Mouse (Mus musculus) liver, embryonic 15.5 days (tissue): ENCODE data around the gene Cd24a. TPM values are rescaled to one million over a fixed set of nuclear protein-coding genes. Genes with fewer than 3 reads are reported as not detected.

Source experiments
- ATAC-seq: fragments of 200-750 bp; cut with Nextera tagmentation; 2 replicates; pipeline ENCODE4 v1.8.0; 2017; ENCODE audit warnings: moderate number of reproducible peaks, mild to moderate bottlenecking, moderate library complexity; ENCODE audit not compliant: insufficient read depth
- H3K27ac ChIP-seq: fragments of 300-500 bp; sonication (generic); replicated peaks from 2 replicates; pipeline ENCODE4 v1.5.1; 2015; ENCODE audit warnings: mild to moderate bottlenecking, inconsistent platforms
- H3K27me3 ChIP-seq: fragments of 300-500 bp; sonication (generic); 2 replicates; pipeline ENCODE4 v1.6.1; 2015; ENCODE audit warnings: mild to moderate bottlenecking, inconsistent platforms
- H3K36me3 ChIP-seq: fragments of 300-500 bp; sonication (generic); replicated peaks from 2 replicates; pipeline ENCODE4 v1.6.1; 2015; ENCODE audit warnings: moderate library complexity, mild to moderate bottlenecking, inconsistent platforms
- H3K4me1 ChIP-seq: fragments of 300-500 bp; sonication (generic); replicated peaks from 2 replicates; pipeline ENCODE4 v1.6.1; 2015; ENCODE audit warnings: inconsistent platforms
- H3K4me2 ChIP-seq: fragments of 300-500 bp; sonication (generic); 2 replicates; pipeline ENCODE4 v1.6.1; 2015; ENCODE audit warnings: moderate library complexity, mild to moderate bottlenecking, inconsistent platforms
- H3K4me3 ChIP-seq: fragments of 300-500 bp; sonication (generic); replicated peaks from 2 replicates; pipeline ENCODE4 v1.5.1; 2015; ENCODE audit warnings: mild to moderate bottlenecking, inconsistent platforms
- H3K9ac ChIP-seq: fragments of 300-500 bp; sonication (generic); 2 replicates; pipeline ENCODE4 v1.6.1; 2015; ENCODE audit warnings: moderate library complexity, mild to moderate bottlenecking, inconsistent platforms
- H3K9me3 ChIP-seq: fragments of 300-500 bp; sonication (generic); replicated peaks from 2 replicates; pipeline ENCODE4 v1.6.1; 2016; ENCODE audit warnings: inconsistent platforms
- WGBS: fragments of 180-500 bp; shearing (Covaris S2); methylation state at CpG from one replicate; pipeline ENCODE4 v1.1.7; 2015; ENCODE audit warnings: mixed read lengths; ENCODE audit not compliant: insufficient replicate concordance; 5-methylcytosine and 5-hydroxymethylcytosine counted together
- polyA plus RNA-seq: library from polyadenylated mRNA; unstranded; fragments of >200 nt; fragmentation: Nextera tagmentation; extraction: Ambion mirVana; gene quantifications from 2 replicates; pipeline ENCODE4 v1.2.1, GENCODE M21; 2015

Gene Cd24a
- polyA plus RNA-seq, 1 experiment from 2014 or later, result 960 TPM

DNA sequence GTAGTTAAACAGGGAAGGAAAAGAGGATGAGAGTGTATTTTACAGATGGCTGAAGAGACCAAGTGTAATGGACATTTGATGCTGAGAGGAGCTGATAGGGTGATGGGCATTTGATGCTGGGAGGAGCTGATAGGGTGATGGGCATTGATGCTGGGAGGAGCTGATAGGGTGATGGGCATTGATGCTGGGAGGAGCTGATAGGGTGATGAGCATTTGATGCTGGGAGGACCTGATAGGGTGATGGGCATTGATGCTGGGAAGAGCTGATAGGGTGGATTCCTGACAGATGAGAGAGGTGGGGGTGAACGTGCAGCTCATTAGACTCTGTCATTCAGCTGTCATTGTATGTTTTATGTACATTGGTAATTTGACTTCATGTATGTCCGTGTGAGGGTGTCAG, 47.5 kb downstream of the Cd24a start:
- Histone ChIP-seq H3K36me3 (peaks cover 20% of the 10 kb centered on the region), H3K4me3 (no peak overlapping the region), H3K9ac (peak overlapping the region; percentile 32; the same call in 1 of the 2 replicates), H3K27ac (peak overlapping the region; percentile 90), H3K4me1 (peaks cover 96% of the 10 kb centered on the region), H3K27me3 (no peaks in the 10 kb centered on the region), H3K4me2 (peak overlapping the region; percentile 35), H3K9me3 (no peaks in the 10 kb centered on the region; the same call in 1 of the 2 replicates)
- ATAC-seq, result peak; percentile 92
- 42% methylated on average over 2 of the region's 2 CpGs for WGBS

DNA sequence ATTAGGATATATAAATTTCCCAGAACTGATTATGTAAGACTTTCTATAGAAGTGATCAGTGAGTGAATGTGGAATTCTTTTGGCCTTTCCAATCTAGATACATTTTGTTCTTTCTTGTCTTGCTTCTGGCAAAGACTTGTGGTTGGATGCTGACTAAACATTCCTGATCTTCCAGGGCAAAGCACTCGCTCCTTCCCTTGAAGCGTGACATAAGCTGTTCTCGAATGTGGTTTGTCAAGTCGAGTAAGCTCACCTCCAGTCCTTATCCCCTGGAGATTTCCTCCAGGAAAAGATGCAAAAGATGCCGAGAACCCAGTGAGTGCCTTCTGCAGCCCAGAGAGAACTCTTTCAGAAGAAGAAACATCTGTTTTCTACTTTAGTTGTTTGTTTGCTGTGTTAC, 51.1 kb downstream of the Cd24a start:
- Histone ChIP-seq H3K9me3 (no peaks in the 10 kb centered on the region; the same call in 1 of the 2 replicates), H3K4me1 (peaks cover 89% of the 10 kb centered on the region), H3K9ac (peak overlapping the region; percentile 47; the same call in 1 of the 2 replicates), H3K4me3 (no peak overlapping the region), H3K27me3 (no peaks in the 10 kb centered on the region), H3K36me3 (peaks cover 9% of the 10 kb centered on the region), H3K4me2 (no peak overlapping the region), H3K27ac (peak overlapping the region; percentile 93)
- WGBS, result 76% methylated on average over 5 of the region's 5 CpGs
- ATAC-seq, result no peak

DNA sequence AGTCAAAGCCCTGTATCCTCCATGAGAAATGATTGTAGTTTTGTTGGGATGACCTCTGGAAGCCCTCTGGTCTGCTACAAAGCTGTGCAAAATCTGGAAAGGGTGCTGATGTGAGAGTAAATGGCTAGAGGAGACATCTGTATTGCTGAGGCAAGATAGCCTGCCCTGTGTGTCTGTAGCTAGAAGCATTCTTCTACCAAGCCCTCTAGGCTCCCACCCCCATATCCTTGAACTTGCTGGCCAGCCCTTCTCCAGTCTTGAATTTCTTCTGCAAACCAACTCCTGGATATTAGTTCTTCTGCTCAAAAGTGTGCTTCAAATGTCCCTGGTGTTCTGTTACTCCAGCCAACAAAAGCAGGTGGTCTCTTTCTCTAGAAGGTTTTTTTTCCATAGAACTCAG, 51.8 kb downstream of the Cd24a start:
- H3K4me1 ChIP-seq, result peaks cover 83% of the 10 kb centered on the region
- H3K27me3 ChIP-seq, result no peaks in the 10 kb centered on the region
- no peaks in the 10 kb centered on the region; the same call in 1 of the 2 replicates for H3K9me3 ChIP-seq
- peak overlapping the region; percentile 93 for H3K27ac ChIP-seq
- ATAC-seq, result no peak
- peak overlapping the region; percentile 47 for H3K9ac ChIP-seq
- peak overlapping the region; percentile 51 for H3K4me2 ChIP-seq
- peaks cover 9% of the 10 kb centered on the region for H3K36me3 ChIP-seq
- H3K4me3 ChIP-seq, result no peak overlapping the region

DNA sequence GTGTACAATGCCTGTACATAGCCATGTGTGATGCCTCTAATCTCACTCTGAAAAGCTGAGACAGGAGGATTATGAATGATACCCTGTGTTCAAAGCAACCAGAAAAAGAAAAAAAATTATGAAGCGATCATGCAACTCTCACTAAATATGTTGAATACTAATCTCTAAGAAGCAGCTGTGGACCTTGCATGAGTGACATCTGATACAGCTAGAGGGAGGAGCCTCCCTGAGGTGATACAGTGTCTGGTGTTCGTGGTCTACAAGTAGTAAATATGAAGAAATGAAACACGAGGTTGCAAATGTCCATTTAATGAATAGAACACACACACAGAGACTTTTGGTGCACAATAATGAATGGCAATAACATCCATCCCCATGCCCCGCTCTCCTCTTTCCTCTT, 52.5 kb downstream of the Cd24a start:
- 27% methylated on average over 4 of the region's 4 CpGs for WGBS
- no peaks in the 10 kb centered on the region for H3K27me3 ChIP-seq
- peak overlapping the region; percentile 47 for H3K9ac ChIP-seq
- H3K4me1 ChIP-seq, result peaks cover 75% of the 10 kb centered on the region
- peaks cover 15% of the 10 kb centered on the region for H3K36me3 ChIP-seq
- H3K4me3 ChIP-seq, result no peak overlapping the region
- ATAC-seq, result peak; percentile 92
- H3K9me3 ChIP-seq, result no peaks in the 10 kb centered on the region; the same call in 1 of the 2 replicates
- H3K27ac ChIP-seq, result peak overlapping the region; percentile 93
- H3K4me2 ChIP-seq, result peak overlapping the region; percentile 51

DNA sequence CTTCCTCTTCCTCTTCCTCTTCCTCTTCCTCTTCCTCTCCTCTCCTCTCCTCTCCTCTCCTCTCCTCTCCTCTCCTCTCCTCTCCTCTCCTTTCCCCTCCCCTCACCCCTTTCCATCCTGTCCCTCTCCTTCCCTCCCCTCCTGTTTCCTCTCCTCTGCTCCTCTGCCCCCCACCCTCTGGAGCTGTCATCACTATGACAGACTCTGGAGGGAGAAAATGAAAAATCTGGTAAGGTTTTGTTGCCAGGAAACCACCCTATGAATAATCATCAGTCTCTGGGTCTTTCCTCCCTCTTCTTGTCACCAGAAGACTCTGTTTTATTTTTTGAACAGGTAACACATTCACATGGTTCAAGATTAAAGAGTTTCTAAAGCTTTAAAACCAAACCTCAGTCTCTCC, 53.0 kb downstream of the Cd24a start:
- peak; percentile 45 for ATAC-seq
- Histone ChIP-seq H3K27ac (peak overlapping the region; percentile 93), H3K9ac (peak overlapping the region; percentile 44; the same call in 1 of the 2 replicates)

DNA sequence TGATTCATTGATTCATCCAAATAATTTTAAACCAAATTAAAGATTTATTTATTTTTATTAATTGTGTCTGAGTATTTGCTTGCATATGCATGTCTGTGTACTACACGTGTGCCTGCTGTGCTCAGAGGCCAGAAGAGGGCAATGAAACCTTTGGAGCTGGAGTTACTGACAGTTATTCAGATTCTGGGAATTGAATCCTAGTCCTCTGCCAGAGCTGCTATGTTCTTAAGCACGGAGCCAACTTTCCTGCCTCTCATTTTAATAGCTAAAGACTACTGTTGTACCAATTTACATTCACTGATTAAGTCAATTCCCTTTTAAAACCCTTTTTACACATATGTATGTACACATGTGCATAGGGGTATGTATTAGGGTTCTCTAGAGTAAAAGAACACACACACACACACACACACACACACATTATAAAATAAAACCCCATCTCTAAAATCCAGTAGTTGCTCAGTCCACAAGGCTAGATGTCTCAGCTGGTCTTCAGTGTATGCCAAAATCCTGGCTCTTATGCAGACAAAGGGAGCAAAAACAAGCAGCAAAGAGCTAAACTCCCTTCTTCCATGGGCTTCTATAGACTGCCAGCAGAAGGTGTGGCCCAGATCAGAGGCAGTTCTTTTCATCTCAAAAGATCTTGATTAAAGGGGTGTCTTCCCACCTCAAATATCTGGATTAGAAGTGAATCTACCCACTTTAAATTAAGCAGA, 53.7 kb downstream of the Cd24a start:
- ATAC-seq, result no peak
- H3K9ac ChIP-seq, result peak overlapping the region; percentile 10; the same call in 1 of the 2 replicates
- peaks cover 72% of the 10 kb centered on the region for H3K4me1 ChIP-seq
- 69% methylated on average over 2 of the region's 2 CpGs for WGBS
- peak overlapping the region; percentile 93 for H3K27ac ChIP-seq
- H3K4me3 ChIP-seq, result no peak overlapping the region
- H3K27me3 ChIP-seq, result no peaks in the 10 kb centered on the region
- peak overlapping the region; percentile 51; the same call in 1 of the 2 replicates for H3K4me2 ChIP-seq
- peaks cover 13% of the 10 kb centered on the region for H3K36me3 ChIP-seq
- H3K9me3 ChIP-seq, result no peaks in the 10 kb centered on the region; the same call in 1 of the 2 replicates

More for the DNA sequence above, 53.0 kb downstream of the Cd24a start:
- no peak overlapping the region for H3K4me3 ChIP-seq
- H3K36me3 ChIP-seq, result peaks cover 17% of the 10 kb centered on the region
- no peaks in the 10 kb centered on the region for H3K27me3 ChIP-seq
- peaks cover 72% of the 10 kb centered on the region for H3K4me1 ChIP-seq
- H3K4me2 ChIP-seq, result peak overlapping the region; percentile 51
- no peaks in the 10 kb centered on the region; the same call in 1 of the 2 replicates for H3K9me3 ChIP-seq

DNA sequence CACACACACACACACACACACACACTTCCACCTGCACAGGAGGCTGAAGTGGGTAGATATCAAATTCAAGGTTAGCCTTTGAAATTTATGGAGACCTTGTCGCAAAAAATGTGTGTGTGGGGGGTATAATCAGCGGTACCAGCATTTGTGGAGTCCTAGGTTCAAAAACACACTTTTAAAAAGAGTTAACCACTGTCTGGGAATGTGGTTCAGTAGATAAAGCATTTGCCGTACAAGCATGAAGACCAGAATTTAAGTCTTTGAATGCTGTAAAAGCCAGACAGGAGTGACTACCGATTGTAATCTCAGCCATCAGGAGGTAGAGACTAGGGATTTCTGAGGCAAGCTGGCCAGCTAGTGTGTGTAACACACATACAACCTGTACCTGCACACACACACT, 55.0 kb downstream of the Cd24a start:
- Histone ChIP-seq H3K4me3 (no peak overlapping the region), H3K9ac (no peak overlapping the region), H3K4me2 (no peak overlapping the region), H3K4me1 (peaks cover 70% of the 10 kb centered on the region), H3K9me3 (no peaks in the 10 kb centered on the region), H3K27ac (peak overlapping the region; percentile 53), H3K27me3 (no peaks in the 10 kb centered on the region), H3K36me3 (peaks cover 8% of the 10 kb centered on the region; the same call in 1 of the 2 replicates)
- no peak for ATAC-seq
- WGBS, result 23% methylated on average over 4 of the region's 4 CpGs

Other genes starting within 250 kb of the Cd24a start
- gene Bend3, start 99.5 kb upstream of the Cd24a start, polyA plus RNA-seq, result 1.0 TPM in 2 replicates
- 6.6 and 10.5 TPM in 2 replicates for gene Gm9803, start 54.2 kb upstream of the Cd24a start, polyA plus RNA-seq
- gene 1700021F05Rik, start 37.3 kb upstream of the Cd24a start, polyA plus RNA-seq, result 25.0 and 27.5 TPM in 2 replicates